Mouse (Mus musculus) liver, embryonic 14.5 days (tissue): ENCODE measurements around the gene Cks2.

Source experiments
- CTCF ChIP-seq: IDR thresholded peaks from 2 replicates; pipeline ENCODE4 v1.5.1; 2016; ENCODE audit warnings: antibody characterized with exemption, low read depth, control low read depth
- EP300 ChIP-seq: IDR thresholded peaks from 2 replicates; pipeline ENCODE4 v1.6.1; 2016; ENCODE audit warnings: antibody characterized with exemption, low read depth

GRCm38 (mm10) chr13:51622626-51623025, 22.4 kb upstream of the Cks2 start:
- TF ChIP-seq CTCF: no peak
- no peak for TF ChIP-seq EP300
